Mouse (Mus musculus) bone marrow, adult 2 months (tissue): ENCODE results near the gene Glipr2.

Source experiments
- CTCF ChIP-seq: fragments of 200-500 bp; IDR thresholded peaks from 2 replicates; pipeline ENCODE4 v1.5.1; 2011; ENCODE audit warnings: low read length, control low read depth; ENCODE audit not compliant: control insufficient read depth, insufficient read depth
- POLR2A ChIP-seq: fragments of 200-500 bp; IDR thresholded peaks from 2 replicates; pipeline ENCODE4 v1.6.1; 2011; ENCODE audit warnings: low read depth, mild to moderate bottlenecking, control low read depth, low read length, borderline replicate concordance; ENCODE audit not compliant: control insufficient read depth

GRCm38 (mm10) chr4:43959523-43960179 lies 2.5 kb downstream of the Glipr2 start:
- no peak for TF ChIP-seq CTCF
- TF ChIP-seq POLR2A: no peak
